ENCODE assay signal across 12 mouse cellular contexts in the genomic region with DNA sequence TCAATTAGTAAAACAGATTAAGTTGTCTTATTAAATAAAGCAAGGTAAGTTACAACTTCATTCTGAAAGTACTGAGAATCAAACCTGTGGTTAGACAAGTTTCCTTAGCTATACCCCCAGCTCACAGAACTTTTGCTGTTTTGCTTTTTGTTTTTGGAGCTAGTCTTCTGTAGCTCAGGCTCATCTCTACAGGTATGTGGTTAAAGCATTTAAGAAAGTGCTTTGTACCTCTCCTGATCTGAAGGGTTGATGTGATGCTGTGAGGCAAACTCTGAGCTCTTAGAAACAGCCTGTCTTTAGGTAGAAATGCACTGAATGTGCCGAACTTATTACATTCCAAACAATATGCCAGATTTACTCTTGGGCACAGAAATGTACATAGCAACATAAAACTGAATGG. TPM values are rescaled to one million over a fixed set of nuclear protein-coding genes. Genes with fewer than 3 reads are reported as not detected.
DNase-seq lines count a peak whose midpoint lies in the region; ATAC-seq and TF ChIP-seq lines count a peak whose summit lies in the region.
"Had no signal": no experiment of that assay in that cellular context is flagged by ENCODE, and none has a peak within 500 bp of the region (broad histone marks: within the 10 kb centered on the region; RNA-seq: fewer than 3 reads in every experiment).

No protein-coding gene starts in this region.

- H3K79me2 ChIP-seq in heart, adult 2 months (replicated peaks; ENCODE audit: control insufficient read depth, insufficient read depth, low read length) = peaks cover 3% of the 10 kb centered on the region

- TF ChIP-seq EP300 in heart, postnatal 0 days (IDR thresholded peaks at IDR 0.05; ENCODE audit: low read depth) = no peak
- TF ChIP-seq EP300 in heart, adult 2 months (IDR thresholded peaks at IDR 0.05; ENCODE audit: insufficient read depth, low read depth, low read length) = no peak

- DNase-seq in heart, postnatal 0 days (ENCODE audit: low spot score) = no peak
- no peak for DNase-seq in heart, adult 2 months
- peak; percentile 35 for DNase-seq in CD4-positive, CD25-positive, alpha-beta regulatory T cell, adult 2 months (ENCODE audit: low read depth, low spot score)
- no peak for DNase-seq in embryonic facial prominence, embryonic 14.5 days (ENCODE audit: low spot score)
- DNase-seq in thymus, adult 2 months = no peak
- DNase-seq in embryo, embryonic 10 days (ENCODE audit: low spot score) = no peak
- DNase-seq in frontal cortex, postnatal 36 days (ENCODE audit: low spot score in 2 of 2) = no peak
- DNase-seq: cerebellum, postnatal 14 days; kidney, postnatal 10 days; liver; thymus, postnatal 14 days had no signal

- no peak overlapping the region for H3K9ac ChIP-seq in heart, postnatal 0 days (replicated peaks; ENCODE audit: low read depth, low read length)
- H3K9ac ChIP-seq in heart, adult 2 months (ENCODE audit: low read depth, low read length) = no peak overlapping the region
- H3K9ac ChIP-seq in embryonic facial prominence, embryonic 14.5 days (ENCODE audit: low read depth, low read length) = no peak overlapping the region; the same call in 1 of the 2 replicates
- peak overlapping the region; percentile 32; the same call in 1 of the 2 replicates for H3K9ac ChIP-seq in midbrain, embryonic 13.5 days (replicated peaks)

- H3K9me3 ChIP-seq in heart, postnatal 0 days (replicated peaks; ENCODE audit: control insufficient read depth, low read length) = no peaks in the 10 kb centered on the region
- no peaks in the 10 kb centered on the region for H3K9me3 ChIP-seq in embryonic facial prominence, embryonic 14.5 days (ENCODE audit: control insufficient read depth, low read length)
- no peaks in the 10 kb centered on the region for H3K9me3 ChIP-seq in midbrain, embryonic 13.5 days

- 71% methylated on average over 1 of the region's 1 CpGs for WGBS in heart, postnatal 0 days
- 68% methylated on average over 1 of the region's 1 CpGs for WGBS in heart, adult 2 months
- WGBS in embryonic facial prominence, embryonic 14.5 days = 70% methylated on average over 1 of the region's 1 CpGs
- WGBS in midbrain, embryonic 13.5 days = 80% methylated on average over 1 of the region's 1 CpGs
- WGBS in thymus, adult 2 months = 81% methylated on average over 1 of the region's 1 CpGs

- no peak for TF ChIP-seq POLR2A in heart, adult 2 months (IDR thresholded peaks at IDR 0.05; ENCODE audit: insufficient read depth, low read depth, low read length)
- TF ChIP-seq POLR2A in thymus, adult 2 months (IDR thresholded peaks at IDR 0.05; ENCODE audit: control insufficient read depth, extremely low read depth, insufficient read depth, low read length, poor library complexity) = no peak

- H3K27me3 ChIP-seq in heart, postnatal 0 days (ENCODE audit: control insufficient read depth, insufficient read depth, low read length) = no peaks in the 10 kb centered on the region
- no peaks in the 10 kb centered on the region for H3K27me3 ChIP-seq in heart, adult 2 months (ENCODE audit: control insufficient read depth, insufficient read depth, low read length)
- H3K27me3 ChIP-seq in embryonic facial prominence, embryonic 14.5 days (replicated peaks; ENCODE audit: control insufficient read depth, insufficient read depth, low read length) = no peaks in the 10 kb centered on the region
- H3K27me3 ChIP-seq in midbrain, embryonic 13.5 days = no peaks in the 10 kb centered on the region
- H3K27me3 ChIP-seq in thymus, adult 2 months (ENCODE audit: control insufficient read depth, insufficient read depth, low read length) = no peaks in the 10 kb centered on the region; the same call in 1 of the 2 replicates

- ATAC-seq in heart, postnatal 0 days (ENCODE audit: insufficient read depth, low read depth) = no peak
- no peak for ATAC-seq in embryonic facial prominence, embryonic 14.5 days (ENCODE audit: low read depth)
- ATAC-seq in midbrain, embryonic 13.5 days = no peak

- H3K4me1 ChIP-seq in heart, postnatal 0 days (ENCODE audit: control insufficient read depth, insufficient read depth) = peaks cover 14% of the 10 kb centered on the region
- H3K4me1 ChIP-seq in heart, adult 2 months (ENCODE audit: control insufficient read depth, insufficient read depth, low read length) = peaks cover 2% of the 10 kb centered on the region
- H3K4me1 ChIP-seq in embryonic facial prominence, embryonic 14.5 days (ENCODE audit: control insufficient read depth, insufficient read depth, low read length) = peaks cover 18% of the 10 kb centered on the region
- H3K4me1 ChIP-seq in midbrain, embryonic 13.5 days (replicated peaks) = peaks cover 36% of the 10 kb centered on the region
- peaks cover 7% of the 10 kb centered on the region for H3K4me1 ChIP-seq in thymus, adult 2 months (replicated peaks; ENCODE audit: control insufficient read depth, insufficient read depth, low read length)

- H3K4me2 ChIP-seq in heart, postnatal 0 days (ENCODE audit: low read depth, low read length) = peak overlapping the region; percentile 82
- peak overlapping the region; percentile 95; the same call in 1 of the 2 replicates for H3K4me2 ChIP-seq in embryonic facial prominence, embryonic 14.5 days (ENCODE audit: low read depth, low read length)
- peak overlapping the region; percentile 70 for H3K4me2 ChIP-seq in midbrain, embryonic 13.5 days (replicated peaks)

- no peak for TF ChIP-seq CTCF in heart, postnatal 0 days (IDR thresholded peaks at IDR 0.05; ENCODE audit: low read depth)
- TF ChIP-seq CTCF in heart, adult 2 months (IDR thresholded peaks at IDR 0.05) = no peak
- TF ChIP-seq CTCF in thymus, adult 2 months (IDR thresholded peaks at IDR 0.05; ENCODE audit: borderline replicate concordance, control insufficient read depth, extremely low read depth, insufficient read depth, low read length, poor library complexity) = no peak

- no peak overlapping the region for H3K27ac ChIP-seq in heart, postnatal 0 days (ENCODE audit: low read depth)
- no peak overlapping the region for H3K27ac ChIP-seq in heart, adult 2 months
- no peak overlapping the region for H3K27ac ChIP-seq in embryonic facial prominence, embryonic 14.5 days (replicated peaks; ENCODE audit: low read depth, low read length)
- H3K27ac ChIP-seq in midbrain, embryonic 13.5 days = no peak overlapping the region
- no peak overlapping the region for H3K27ac ChIP-seq in thymus, adult 2 months (ENCODE audit: control insufficient read depth, insufficient read depth, low read length)

- H3K4me3 ChIP-seq in heart, postnatal 0 days (ENCODE audit: low read depth, low read length) = no peak overlapping the region
- H3K4me3 ChIP-seq in heart, adult 2 months = no peak overlapping the region; the same call in 1 of the 2 replicates
- no peak overlapping the region for H3K4me3 ChIP-seq in embryonic facial prominence, embryonic 14.5 days (ENCODE audit: low read depth, low read length)
- no peak overlapping the region for H3K4me3 ChIP-seq in midbrain, embryonic 13.5 days (replicated peaks)
- H3K4me3 ChIP-seq in thymus, adult 2 months (ENCODE audit: control insufficient read depth, insufficient read depth, low read length) = no peak overlapping the region

- intact Hi-C loops in heart, adult 2 months (cut with DNase I) = loop anchor here (5.0 kb wide), 3 partner anchors 34 to 166 kb away; a partner anchor contains a TSS

- peaks cover 4% of the 10 kb centered on the region; the same call in 1 of the 2 replicates for H3K36me3 ChIP-seq in heart, postnatal 0 days (replicated peaks; ENCODE audit: control insufficient read depth, insufficient read depth, low read length)
- peaks cover 15% of the 10 kb centered on the region for H3K36me3 ChIP-seq in heart, adult 2 months (ENCODE audit: control insufficient read depth, insufficient read depth, low read length)
- 0 out of 2 replicates have a peak, but pooled peaks cover 4% of the 10 kb centered on the region for H3K36me3 ChIP-seq in embryonic facial prominence, embryonic 14.5 days (ENCODE audit: control insufficient read depth, insufficient read depth, low read length)
- 0 out of 2 replicates have a peak, but pooled peaks cover 6% of the 10 kb centered on the region for H3K36me3 ChIP-seq in midbrain, embryonic 13.5 days
- H3K36me3 ChIP-seq in thymus, adult 2 months (ENCODE audit: control insufficient read depth, insufficient read depth, low read length) = no peaks in the 10 kb centered on the region

RNA-seq across cellular contexts. Expression of a gene that starts 1.9 kb away (rescaled TPM):
- total RNA-seq in heart, postnatal 0 days (2014; rRNA removed; ENCODE audit: low replicate concordance) = 27.1 and 30.9 TPM in 2 replicates
- polyA plus RNA-seq in heart, postnatal 0 days (2015; fragmentation: Nextera tagmentation; extraction: Ambion mirVana) = 7.1 and 7.6 TPM in 2 replicates
- 10 to 100 TPM; 13.4 to 16.3 TPM for total RNA-seq in heart, adult 2 months (2021)
- 2.5 and 5.0 TPM in 2 replicates for polyA plus RNA-seq in heart, adult 2 months (2012; rRNA removed)
- polyA plus RNA-seq in embryonic facial prominence, embryonic 14.5 days (2014; fragmentation: Nextera tagmentation; extraction: Ambion mirVana) = 21.5 and 22.2 TPM in 2 replicates
- polyA plus RNA-seq in midbrain, embryonic 13.5 days (2015; fragmentation: Nextera tagmentation; extraction: Ambion mirVana) = 20.4 and 22.3 TPM in 2 replicates
- polyA plus RNA-seq in thymus, adult 2 months (2012; rRNA removed) = 4.2 and 5.0 TPM in 2 replicates
